Mouse (Mus musculus): Measurements from ENCODE around the gene Pvrig. TPM values are rescaled to one million over a fixed set of nuclear protein-coding genes. Genes with fewer than 3 reads are reported as not detected.
"Not testable (repeated sequence)": the region's sequence is repeated elsewhere in the genome, so short reads cannot be mapped to it uniquely, and the experiment has no call there.

Pvrig gene
- polyA plus RNA-seq (2015; fragmentation: Nextera tagmentation; extraction: Ambion mirVana) = 0.40 TPM in 1 of 2 replicates, not detected in the other

DNA sequence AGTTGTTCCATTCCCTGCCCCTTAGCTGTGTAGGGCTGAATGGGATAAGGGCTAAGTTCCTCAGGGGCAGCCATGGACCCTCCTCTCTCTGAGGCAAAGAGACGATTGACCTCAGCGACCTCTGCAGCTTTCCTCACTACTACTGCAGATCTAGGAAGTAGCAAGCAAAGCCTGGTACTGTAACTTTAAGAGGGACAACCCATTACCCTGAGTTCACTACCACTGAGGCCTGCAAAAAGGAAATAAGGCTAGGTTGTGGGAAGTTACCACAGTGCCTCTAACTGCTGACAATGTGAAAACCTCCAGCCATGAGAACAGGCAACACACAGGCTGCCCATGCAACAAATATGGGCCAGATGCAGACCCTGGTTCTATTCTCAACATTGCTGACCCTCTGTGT lies at the start of gene Pvrig:
TSS of gene Pvrig (plus strand) at position 301 of the 400 bp plus-strand sequence.
- H3K9me3 ChIP-seq (replicated peaks) = no peaks in the 10 kb centered on the region
- H3K4me1 ChIP-seq = no peaks in the 10 kb centered on the region
- H3K36me3 ChIP-seq = no peaks in the 10 kb centered on the region
- no peak within 1 kb of the TSS for H3K4me2 ChIP-seq
- 84% methylated on average over 2 of the region's 2 CpGs for WGBS
- no peak within 1 kb of the TSS for H3K9ac ChIP-seq (replicated peaks)
- H3K27me3 ChIP-seq (replicated peaks) = no peaks in the 10 kb centered on the region
- ATAC-seq (ENCODE audit: low FRiP score) = no peak
- no peak within 1 kb of the TSS for H3K4me3 ChIP-seq (replicated peaks)
- no peak within 1 kb of the TSS for H3K27ac ChIP-seq (replicated peaks)

GRCm38 (mm10) chr5:138294158-138294557 lies 47.6 kb upstream of the Pvrig start:
- Histone ChIP-seq H3K27ac (replicated peaks) (no peak overlapping the region), H3K36me3 (peaks cover 3% of the 10 kb centered on the region; the same call in 1 of the 2 replicates), H3K27me3 (replicated peaks) (no peaks in the 10 kb centered on the region), H3K9ac (replicated peaks) (no peak overlapping the region), H3K9me3 (replicated peaks) (no peaks in the 10 kb centered on the region), H3K4me1 (no peaks in the 10 kb centered on the region), H3K4me3 (replicated peaks) (no peak overlapping the region), H3K4me2 (no peak overlapping the region)
- ATAC-seq (ENCODE audit: low FRiP score) = no peak

DNA sequence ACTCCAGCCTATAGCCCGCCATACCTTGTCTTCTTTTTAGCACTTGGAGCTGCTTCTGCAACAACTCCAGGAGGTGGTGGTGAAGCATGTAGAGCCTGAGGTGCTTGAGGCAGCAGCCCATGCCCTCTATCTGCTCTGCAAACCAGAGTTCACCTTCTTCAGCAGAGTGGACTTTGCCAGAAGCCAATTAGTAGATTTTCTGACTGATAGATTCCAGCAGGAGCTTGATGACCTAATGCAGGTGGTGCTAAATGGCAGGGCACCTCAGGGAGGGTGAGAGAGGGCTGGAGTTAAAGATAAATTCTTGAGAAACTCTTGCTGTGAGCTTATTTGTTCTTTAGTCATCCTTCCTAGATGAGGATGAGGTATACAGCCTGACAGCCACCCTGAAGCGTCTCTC lies 42.1 kb upstream of the Pvrig start:
- Histone ChIP-seq H3K9me3 (replicated peaks) (no peaks in the 10 kb centered on the region), H3K27me3 (replicated peaks) (no peaks in the 10 kb centered on the region), H3K36me3 (peaks cover 21% of the 10 kb centered on the region; the same call in 1 of the 2 replicates), H3K4me3 (replicated peaks) (no peak overlapping the region), H3K9ac (replicated peaks) (no peak overlapping the region), H3K4me1 (no peaks in the 10 kb centered on the region), H3K4me2 (no peak overlapping the region), H3K27ac (replicated peaks) (no peak overlapping the region)
- WGBS = 89% methylated on average over 2 of the region's 2 CpGs
- ATAC-seq (ENCODE audit: low FRiP score) = no peak

GRCm38 (mm10) chr5:138312795-138313194 lies 29.0 kb upstream of the Pvrig start:
- no peak overlapping the region for H3K4me2 ChIP-seq
- no peak overlapping the region for H3K4me3 ChIP-seq (replicated peaks)
- WGBS = 93% methylated on average over 3 of the region's 3 CpGs
- no peak for ATAC-seq (ENCODE audit: low FRiP score)
- H3K27me3 ChIP-seq (replicated peaks) = no peaks in the 10 kb centered on the region
- no peak overlapping the region for H3K9ac ChIP-seq (replicated peaks)
- H3K9me3 ChIP-seq (replicated peaks) = no peaks in the 10 kb centered on the region
- no peak overlapping the region for H3K27ac ChIP-seq (replicated peaks)
- H3K4me1 ChIP-seq = no peaks in the 10 kb centered on the region
- no peaks in the 10 kb centered on the region for H3K36me3 ChIP-seq

DNA sequence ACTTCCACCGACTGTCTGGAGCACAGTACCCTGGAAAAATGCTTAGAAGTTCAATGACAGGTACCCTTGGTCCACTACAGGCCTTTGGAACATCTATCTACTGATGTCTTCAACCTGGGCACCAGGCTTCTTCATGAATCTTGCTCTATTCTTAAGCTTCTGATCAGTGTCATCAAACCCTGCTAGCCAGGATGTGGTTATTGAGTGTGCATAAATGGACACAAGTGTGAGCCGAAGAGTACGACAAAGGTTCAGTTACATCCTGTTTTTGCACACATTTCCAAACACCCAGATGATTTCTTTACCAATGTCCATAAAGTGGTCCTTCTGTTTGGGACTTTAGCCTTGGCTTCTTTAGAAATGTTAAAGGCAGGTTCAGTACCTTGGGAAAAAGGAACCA lies 1.5 kb downstream of the Pvrig start:
- H3K9ac ChIP-seq (replicated peaks) = no peak overlapping the region
- no peaks in the 10 kb centered on the region for H3K9me3 ChIP-seq (replicated peaks)
- no peaks in the 10 kb centered on the region for H3K27me3 ChIP-seq (replicated peaks)
- no peak overlapping the region for H3K4me3 ChIP-seq (replicated peaks)
- H3K4me2 ChIP-seq = no peak overlapping the region
- no peak overlapping the region for H3K27ac ChIP-seq (replicated peaks)
- no peak for ATAC-seq (ENCODE audit: low FRiP score)
- 92% methylated on average over 3 of the region's 3 CpGs for WGBS
- H3K4me1 ChIP-seq = no peaks in the 10 kb centered on the region
- H3K36me3 ChIP-seq = no peaks in the 10 kb centered on the region

DNA sequence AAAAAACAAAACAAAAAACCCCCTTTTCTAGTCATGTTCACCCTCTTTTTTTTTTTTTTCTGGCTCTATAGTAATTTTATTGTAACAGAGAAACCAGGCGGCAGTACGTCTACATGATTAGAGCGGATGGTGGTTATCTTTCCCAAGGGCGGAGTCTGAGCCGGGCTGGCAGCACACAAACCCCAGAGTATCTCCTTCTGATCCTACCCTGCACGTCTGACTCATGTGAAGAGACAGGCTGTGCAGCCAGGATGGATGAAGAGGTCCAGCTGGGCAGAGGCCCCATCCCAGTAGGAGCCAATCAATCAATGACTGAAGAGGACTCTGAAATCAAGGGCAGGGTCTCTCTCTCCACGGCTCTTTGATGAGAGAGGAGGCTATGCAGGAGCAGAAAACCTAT lies 21.4 kb downstream of the Pvrig start:
- not testable (repeated sequence) for H3K27ac ChIP-seq (replicated peaks); H3K4me3 ChIP-seq (replicated peaks); H3K36me3 ChIP-seq; H3K9ac ChIP-seq (replicated peaks); H3K4me1 ChIP-seq; H3K4me2 ChIP-seq; H3K9me3 ChIP-seq (replicated peaks); ATAC-seq (ENCODE audit: low FRiP score); H3K27me3 ChIP-seq (replicated peaks)
- WGBS = 85% methylated on average over 6 of the region's 7 CpGs

DNA sequence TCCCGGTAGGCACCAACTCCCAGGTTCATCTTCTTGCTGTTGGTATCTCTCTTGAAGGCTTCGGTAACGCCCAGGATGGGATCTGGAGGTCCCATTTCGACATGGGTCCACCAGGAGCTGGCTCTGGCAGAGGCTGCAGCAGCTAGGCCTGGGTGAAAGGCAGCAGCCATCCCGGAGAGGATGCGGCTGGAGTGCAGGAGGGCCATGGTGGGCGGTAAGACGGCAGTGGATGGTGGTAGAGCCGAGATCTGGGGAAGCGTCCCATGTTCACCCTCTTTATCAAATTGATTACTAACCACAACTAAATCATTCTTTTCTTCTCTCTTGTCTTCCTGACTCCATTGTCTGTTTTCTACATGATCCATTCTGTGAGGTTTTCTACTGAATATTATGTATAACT lies 23.6 kb downstream of the Pvrig start:
- H3K36me3 ChIP-seq; H3K27ac ChIP-seq (replicated peaks); H3K4me1 ChIP-seq; H3K4me3 ChIP-seq (replicated peaks); H3K9me3 ChIP-seq (replicated peaks); H3K9ac ChIP-seq (replicated peaks); ATAC-seq (ENCODE audit: low FRiP score); H3K4me2 ChIP-seq; H3K27me3 ChIP-seq (replicated peaks): not testable (repeated sequence)
- 93% methylated on average over 10 of the region's 10 CpGs for WGBS

Other genes starting within 250 kb of the Pvrig start
- gene Zscan21, start 225.1 kb upstream of the Pvrig start, polyA plus RNA-seq (2015; fragmentation: Nextera tagmentation; extraction: Ambion mirVana) = 75.3 and 80.5 TPM in 2 replicates
- 22.0 and 24.9 TPM in 2 replicates for gene Zfp113, start 186.2 kb upstream of the Pvrig start, polyA plus RNA-seq (2015; fragmentation: Nextera tagmentation; extraction: Ambion mirVana)
- 325 and 328 TPM in 2 replicates for gene Cops6, start 180.9 kb upstream of the Pvrig start, polyA plus RNA-seq (2015; fragmentation: Nextera tagmentation; extraction: Ambion mirVana)
- gene Ap4m1, start 170.0 kb upstream of the Pvrig start, polyA plus RNA-seq (2015; fragmentation: Nextera tagmentation; extraction: Ambion mirVana) = 22.8 and 23.0 TPM in 2 replicates
- gene Mcm7, start 169.5 kb upstream of the Pvrig start, polyA plus RNA-seq (2015; fragmentation: Nextera tagmentation; extraction: Ambion mirVana) = 62.9 and 99.9 TPM in 2 replicates
- gene Taf6, start 154.5 kb upstream of the Pvrig start, polyA plus RNA-seq (2015; fragmentation: Nextera tagmentation; extraction: Ambion mirVana) = 62.5 and 70.0 TPM in 2 replicates
- gene Cnpy4, start 154.5 kb upstream of the Pvrig start, polyA plus RNA-seq (2015; fragmentation: Nextera tagmentation; extraction: Ambion mirVana) = 26.2 and 31.7 TPM in 2 replicates
- gene Mblac1, start 147.6 kb upstream of the Pvrig start, polyA plus RNA-seq (2015; fragmentation: Nextera tagmentation; extraction: Ambion mirVana) = 13.4 and 14.8 TPM in 2 replicates
- gene Nxpe5, start 116.1 kb upstream of the Pvrig start, polyA plus RNA-seq (2015; fragmentation: Nextera tagmentation; extraction: Ambion mirVana) = not detected in 2 replicates
- gene Lamtor4, start 86.5 kb upstream of the Pvrig start, polyA plus RNA-seq (2015; fragmentation: Nextera tagmentation; extraction: Ambion mirVana) = 113 and 121 TPM in 2 replicates
- 16.9 and 19.2 TPM in 2 replicates for gene BC037034, start 77.9 kb upstream of the Pvrig start, polyA plus RNA-seq (2015; fragmentation: Nextera tagmentation; extraction: Ambion mirVana)
- 3.2 and 3.6 TPM in 2 replicates for gene Gal3st4, start 69.1 kb upstream of the Pvrig start, polyA plus RNA-seq (2015; fragmentation: Nextera tagmentation; extraction: Ambion mirVana)
- 0.04 and 0.27 TPM in 2 replicates for gene Gm43720, start 62.0 kb upstream of the Pvrig start, polyA plus RNA-seq (2015; fragmentation: Nextera tagmentation; extraction: Ambion mirVana)
- 101 and 134 TPM in 2 replicates for gene Gpc2, start 62.0 kb upstream of the Pvrig start, polyA plus RNA-seq (2015; fragmentation: Nextera tagmentation; extraction: Ambion mirVana)
- gene Stag3, start 61.7 kb upstream of the Pvrig start, polyA plus RNA-seq (2015; fragmentation: Nextera tagmentation; extraction: Ambion mirVana) = 10.1 and 12.5 TPM in 2 replicates
- 50.8 and 58.1 TPM in 2 replicates for gene Zfp157, start 99.5 kb downstream of the Pvrig start, polyA plus RNA-seq (2015; fragmentation: Nextera tagmentation; extraction: Ambion mirVana)
- gene 1700123K08Rik, start 222.8 kb downstream of the Pvrig start, polyA plus RNA-seq (2015; fragmentation: Nextera tagmentation; extraction: Ambion mirVana) = 0.20 TPM in 1 of 2 replicates, not detected in the other